Mouse (Mus musculus): ENCODE results near the gene Ccdc107. TPM values are rescaled to one million over a fixed set of nuclear protein-coding genes. Genes with fewer than 3 reads are reported as not detected.

Ccdc107 gene
- total and polyA plus RNA-seq, 3 experiments, result 30.5 to 63.1 (median 33.4) TPM

DNA sequence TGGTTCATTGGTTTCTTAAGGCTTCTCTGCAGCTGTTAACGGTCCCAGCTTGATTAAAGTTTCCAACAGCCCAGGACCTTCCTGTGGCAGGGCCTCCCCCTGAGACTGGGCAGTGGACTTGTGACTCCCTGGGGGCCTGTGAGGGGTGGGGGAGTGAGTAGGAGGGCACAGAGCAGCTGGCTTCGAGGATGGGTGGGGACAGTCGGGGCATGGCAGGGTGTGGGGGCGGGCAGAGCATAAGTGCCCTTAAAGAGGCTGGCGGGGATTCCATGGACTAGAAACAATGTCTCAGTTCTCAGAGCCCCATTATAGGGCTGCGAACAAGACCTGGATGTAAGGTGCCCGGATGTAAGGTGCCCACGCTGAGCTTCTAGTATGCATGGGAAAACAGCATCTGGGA is 35.6 kb upstream of the Ccdc107 start:
- H3K4me2 ChIP-seq (ENCODE audit: insufficient read depth, low read depth, poor library complexity, severe bottlenecking), result peak overlapping the region; percentile 41
- no peaks in the 10 kb centered on the region for H3K79me2 ChIP-seq (replicated peaks; ENCODE audit: control insufficient read depth, extremely low read depth, insufficient read depth, poor library complexity, severe bottlenecking)
- H3K4me3 ChIP-seq (replicated peaks in 1 of 3; ENCODE audit: low read depth in 2 of 3, low read length in 2 of 3, poor library complexity in 1 of 3), result no peak overlapping the region
- no peak for TF ChIP-seq RCOR1 (conservative IDR thresholded peaks at IDR 0.05; ENCODE audit: low read depth, low read length)
- TF ChIP-seq TBP (conservative IDR thresholded peaks at IDR 0.05; ENCODE audit: low read depth, low read length), result no peak
- no peak for TF ChIP-seq GABPA (IDR thresholded peaks at IDR 0.05; ENCODE audit: insufficient replicate concordance, low read depth, low read length)
- 0 out of 2 replicates have a peak, but pooled peaks have one; percentile 10 for TF ChIP-seq CHD2 (IDR thresholded peaks at IDR 0.05; ENCODE audit: low read length)
- 0 out of 2 replicates have a peak, but pooled peaks have one; percentile 34 for TF ChIP-seq UBTF (IDR thresholded peaks at IDR 0.05; ENCODE audit: low read depth, low read length)
- TF ChIP-seq EP300 (IDR thresholded peaks at IDR 0.05; ENCODE audit: low read length), result peak; percentile 57
- no peak for TF ChIP-seq MAFK (IDR thresholded peaks at IDR 0.05; ENCODE audit: insufficient replicate concordance, low read length)
- TF ChIP-seq USF2 (conservative IDR thresholded peaks at IDR 0.05; ENCODE audit: low read depth, low read length), result no peak
- no peak for TF ChIP-seq RAD21 (IDR thresholded peaks at IDR 0.05; ENCODE audit: low read depth, low read length)
- TF ChIP-seq POLR2A (IDR thresholded peaks at IDR 0.05; ENCODE audit: low read depth, low read length), result no peak
- TF ChIP-seq MAX (IDR thresholded peaks at IDR 0.05; ENCODE audit: low read length), result no peak
- TF ChIP-seq CTCF (conservative IDR thresholded peaks at IDR 0.05 in 1 of 2, IDR thresholded peaks at IDR 0.05 in 1 of 2; ENCODE audit: low read depth in 2 of 2, low read length in 2 of 2), result no peak
- no peak for TF ChIP-seq ELF1 (IDR thresholded peaks at IDR 0.05; ENCODE audit: low read depth, low read length)
- no peak for TF ChIP-seq CHD1 (IDR thresholded peaks at IDR 0.05; ENCODE audit: low read depth, low read length)
- TF ChIP-seq NELFE (IDR thresholded peaks at IDR 0.05; ENCODE audit: low read depth, low read length), result no peak
- TF ChIP-seq MAZ (IDR thresholded peaks at IDR 0.05; ENCODE audit: low read depth, low read length), result peak; percentile 93
- TF ChIP-seq SIN3A (IDR thresholded peaks at IDR 0.05; ENCODE audit: low read length), result no peak
- peak; percentile 25; the same call in 1 of the 2 replicates for TF ChIP-seq MEF2A (IDR thresholded peaks at IDR 0.05; ENCODE audit: borderline replicate concordance, low read depth, low read length)
- TF ChIP-seq JUN (IDR thresholded peaks at IDR 0.05; ENCODE audit: insufficient read depth, low read depth, low read length), result no peak
- no peak for TF ChIP-seq MXI1 (IDR thresholded peaks at IDR 0.05; ENCODE audit: low read depth, low read length)
- TF ChIP-seq BHLHE40 (IDR thresholded peaks at IDR 0.05; ENCODE audit: low read depth, low read length), result no peak
- TF ChIP-seq MYC (IDR thresholded peaks at IDR 0.05; ENCODE audit: low read depth, low read length), result no peak
- TF ChIP-seq HCFC1 (IDR thresholded peaks at IDR 0.05; ENCODE audit: low read depth, low read length), result no peak
- no peak for TF ChIP-seq POLR2AphosphoS2 (IDR thresholded peaks at IDR 0.05; ENCODE audit: low read depth, low read length)
- no peak for TF ChIP-seq KAT2A (IDR thresholded peaks at IDR 0.05; ENCODE audit: insufficient replicate concordance, low read length)
- TF ChIP-seq NRF1 (IDR thresholded peaks at IDR 0.05; ENCODE audit: low read depth, low read length), result no peak
- TF ChIP-seq TCF12 (IDR thresholded peaks at IDR 0.05; ENCODE audit: low read depth, low read length), result peak; percentile 76
- peak; percentile 35; the same call in 1 of the 2 replicates for TF ChIP-seq IRF4 (IDR thresholded peaks at IDR 0.05; ENCODE audit: low read depth, low read length)
- no peak for TF ChIP-seq ZNF384 (IDR thresholded peaks at IDR 0.05; ENCODE audit: low read depth, low read length)
- TF ChIP-seq E2F4 (IDR thresholded peaks at IDR 0.05; ENCODE audit: insufficient replicate concordance, low read depth, low read length), result no peak
- TF ChIP-seq JUND (conservative IDR thresholded peaks at IDR 0.05; ENCODE audit: low read depth, low read length), result no peak
- no peak for TF ChIP-seq ZKSCAN1 (IDR thresholded peaks at IDR 0.05; ENCODE audit: borderline replicate concordance, low read depth, low read length)
- TF ChIP-seq ZC3H11A (IDR thresholded peaks at IDR 0.05; ENCODE audit: low read depth, low read length), result no peak
- no peak for TF ChIP-seq SMC3 (IDR thresholded peaks at IDR 0.05; ENCODE audit: low read depth, low read length)
- no peak for TF ChIP-seq PAX5 (IDR thresholded peaks at IDR 0.05; ENCODE audit: low read length)
- no peak for TF ChIP-seq USF1 (IDR thresholded peaks at IDR 0.05; ENCODE audit: low read depth, low read length)
- no peak for TF ChIP-seq ZMIZ1 (IDR thresholded peaks at IDR 0.05; ENCODE audit: low read depth, low read length)
- peak; percentile 64 for TF ChIP-seq ETS1 (conservative IDR thresholded peaks at IDR 0.05; ENCODE audit: low read depth, low read length)
- peaks cover 4% of the 10 kb centered on the region for H3K9me3 ChIP-seq (replicated peaks; ENCODE audit: low read length)
- in situ Hi-C loops (cut with MboI; ENCODE audit: low pct_ligation_motif_present, low pct_unique_long_range_greater_than_20kb, low sequenced_read_pairs), result no loop called here
- peaks cover 3% of the 10 kb centered on the region for H3K27me3 ChIP-seq (replicated peaks)
- no peak overlapping the region for H3K9ac ChIP-seq (ENCODE audit: insufficient read depth, low read depth)
- dilution Hi-C loops (cut with MboI; ENCODE audit: extremely low pct_ligation_motif_present, extremely low pct_unique_long_range_greater_than_20kb, low sequenced_read_pairs), result no loop called here
- H3K27ac ChIP-seq (ENCODE audit: insufficient read depth, low read depth), result no peak overlapping the region
- H3K36me3 ChIP-seq (replicated peaks in 1 of 2; ENCODE audit: control insufficient read depth in 1 of 2, insufficient read depth in 1 of 2, low read length in 1 of 2), result peaks cover 0 to 7% of the 10 kb centered on the region in 2 experiments
- DNase-seq (ENCODE audit: extremely low read depth), result peak; percentile 64
- peaks cover 21 to 55% of the 10 kb centered on the region in 2 experiments for H3K4me1 ChIP-seq (ENCODE audit: control insufficient read depth in 1 of 2, insufficient read depth in 2 of 2)
